Mouse (Mus musculus): ENCODE data around the gene Galr3. TPM values are rescaled to one million over a fixed set of nuclear protein-coding genes. Genes with fewer than 3 reads are reported as not detected.
"Not testable (repeated sequence)": the region's sequence is repeated elsewhere in the genome, so short reads cannot be mapped to it uniquely, and the experiment has no call there.

The Galr3 gene
- polyA plus RNA-seq, 1 experiment from 2014 or later, result not detected

DNA sequence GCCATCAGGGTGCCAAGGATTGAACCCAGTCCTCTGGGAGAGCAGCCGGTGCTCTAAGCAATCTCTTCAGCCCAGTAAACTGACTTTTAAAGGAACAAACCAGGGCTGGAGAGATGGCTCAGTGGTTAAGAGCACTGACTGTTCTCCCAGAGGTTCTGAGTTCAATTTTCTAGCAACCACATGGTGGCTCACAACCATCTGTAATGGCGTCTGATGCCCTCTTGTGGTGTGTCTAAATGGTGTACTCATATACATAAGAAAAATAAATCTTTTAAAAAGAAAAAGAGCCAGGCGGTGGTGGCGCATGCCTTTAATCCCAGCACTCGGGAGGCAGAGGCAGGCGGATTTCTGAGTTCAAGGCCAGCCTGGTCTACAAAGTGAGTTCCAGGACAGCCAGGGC lies 33.8 kb upstream of the Galr3 start:
- not testable (repeated sequence) for H3K27me3 ChIP-seq (ENCODE audit: insufficient read depth, poor library complexity, severe bottlenecking); DNase-seq (ENCODE audit: low spot score); H3K27ac ChIP-seq; H3K4me3 ChIP-seq; H3K9me3 ChIP-seq
- Histone ChIP-seq H3K36me3 (peaks cover 50% of the 10 kb centered on the region), H3K4me1 (replicated peaks) (peaks cover 32% of the 10 kb centered on the region)
- 89% methylated on average over 6 of the region's 6 CpGs for whole genome bisulfite sequencing

DNA sequence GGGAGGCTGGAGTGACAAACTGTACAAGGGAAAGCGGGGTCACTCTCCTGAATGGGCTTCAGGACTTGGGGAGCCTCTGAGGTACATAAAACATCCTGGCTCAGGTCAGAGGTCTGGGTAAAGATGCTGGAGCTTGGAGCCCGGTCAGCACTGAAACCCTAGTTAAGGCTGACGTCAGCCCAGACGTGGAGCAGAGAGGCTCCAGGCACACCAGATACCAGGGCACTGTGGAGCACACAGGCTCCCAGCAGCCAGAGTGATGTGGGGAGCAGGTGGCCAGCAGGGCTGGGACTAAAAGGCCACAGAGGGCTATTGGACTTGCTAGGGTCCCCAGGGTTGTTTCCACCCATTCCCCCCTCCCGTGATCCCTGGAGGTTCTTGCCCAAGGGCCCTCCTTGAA lies 32.0 kb upstream of the Galr3 start:
- peaks cover 31% of the 10 kb centered on the region for H3K36me3 ChIP-seq
- WGBS, result 74% methylated on average over 5 of the region's 5 CpGs
- no peaks in the 10 kb centered on the region for H3K9me3 ChIP-seq
- DNase-seq (ENCODE audit: low spot score), result peak; percentile 15
- no peak overlapping the region for H3K4me3 ChIP-seq
- H3K4me1 ChIP-seq (replicated peaks), result peaks cover 49% of the 10 kb centered on the region
- H3K27ac ChIP-seq, result peak overlapping the region; percentile 70
- H3K27me3 ChIP-seq (ENCODE audit: insufficient read depth, poor library complexity, severe bottlenecking), result no peaks in the 10 kb centered on the region

DNA sequence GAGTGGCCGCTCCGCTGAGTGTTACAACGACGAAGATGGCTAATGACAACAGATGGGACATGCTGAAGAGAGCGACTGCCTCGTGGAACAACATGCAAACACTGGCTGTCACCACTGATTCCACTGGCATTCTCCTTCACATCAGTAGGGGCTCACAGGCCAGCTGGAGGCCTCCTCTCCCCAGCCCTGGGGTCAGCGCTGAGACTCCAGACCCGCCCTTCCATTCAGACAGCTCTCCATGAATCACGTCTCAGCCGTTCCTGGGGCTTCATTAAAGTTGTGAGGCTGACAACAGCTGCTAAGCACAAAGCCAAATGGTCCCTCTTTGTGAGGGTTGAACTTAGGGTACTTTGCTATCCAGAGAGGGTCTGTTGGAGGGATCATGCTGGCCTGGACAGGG lies 30.1 kb upstream of the Galr3 start:
- 45% methylated on average over 10 of the region's 10 CpGs for WGBS
- Histone ChIP-seq H3K9me3 (no peaks in the 10 kb centered on the region), H3K27ac (peak overlapping the region; percentile 77), H3K27me3 (ENCODE audit: insufficient read depth, poor library complexity, severe bottlenecking) (no peaks in the 10 kb centered on the region), H3K4me1 (replicated peaks) (peaks cover 49% of the 10 kb centered on the region), H3K36me3 (peaks cover 13% of the 10 kb centered on the region), H3K4me3 (no peak overlapping the region)
- DNase-seq (ENCODE audit: low spot score), result peak; percentile 53

DNA sequence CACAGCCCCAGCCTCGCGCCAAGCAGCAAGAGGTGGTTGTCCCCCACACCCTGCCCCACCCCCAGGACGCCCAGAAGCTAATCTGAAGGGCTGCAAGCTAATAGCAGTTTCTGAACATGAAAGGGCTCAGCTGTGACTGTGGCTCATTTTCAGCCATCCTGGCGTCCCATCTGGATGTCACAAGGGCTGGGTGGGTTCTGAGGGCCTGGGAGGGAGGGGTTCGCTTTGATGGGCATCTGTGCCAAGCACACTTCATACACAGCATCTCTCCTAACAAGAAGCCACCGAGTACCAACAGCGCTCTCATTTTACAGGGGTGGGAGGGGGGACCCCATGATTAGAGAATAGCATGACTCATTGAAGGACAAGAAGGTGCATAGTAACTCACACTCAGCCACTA lies 28.3 kb upstream of the Galr3 start:
- H3K4me1 ChIP-seq (replicated peaks), result peaks cover 49% of the 10 kb centered on the region
- WGBS, result 70% methylated on average over 7 of the region's 7 CpGs
- peak overlapping the region; percentile 30 for H3K27ac ChIP-seq
- H3K4me3 ChIP-seq, result no peak overlapping the region
- H3K9me3 ChIP-seq, result no peaks in the 10 kb centered on the region
- H3K36me3 ChIP-seq, result peaks cover 4% of the 10 kb centered on the region; the same call in 1 of the 2 replicates
- no peaks in the 10 kb centered on the region for H3K27me3 ChIP-seq (ENCODE audit: insufficient read depth, poor library complexity, severe bottlenecking)
- peak; percentile 20 for DNase-seq (ENCODE audit: low spot score)

DNA sequence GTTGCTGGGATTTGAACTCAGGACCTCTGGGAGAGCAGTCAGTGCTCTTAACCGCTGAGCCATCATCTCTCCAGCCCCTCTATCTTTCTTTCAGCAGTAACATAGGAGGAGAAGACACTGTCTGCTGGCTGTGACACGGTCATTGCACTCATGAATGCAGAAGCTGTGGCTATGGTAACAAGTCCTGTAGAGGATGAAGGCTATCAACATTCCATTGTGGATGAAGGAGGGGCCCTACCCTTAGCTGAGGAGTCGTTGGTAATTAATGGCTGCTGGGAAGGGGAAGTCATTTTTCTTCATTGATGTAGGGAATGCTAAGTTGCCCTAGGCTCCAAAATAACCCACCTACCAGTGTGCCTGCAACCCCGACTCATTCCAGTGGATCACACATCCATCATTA lies 23.5 kb upstream of the Galr3 start:
- Histone ChIP-seq H3K36me3 (no peaks in the 10 kb centered on the region), H3K4me3 (no peak overlapping the region), H3K9me3 (no peaks in the 10 kb centered on the region), H3K4me1 (replicated peaks) (peaks cover 28% of the 10 kb centered on the region), H3K27ac (no peak overlapping the region), H3K27me3 (ENCODE audit: insufficient read depth, poor library complexity, severe bottlenecking) (no peaks in the 10 kb centered on the region)
- WGBS, result 53% methylated on average over 4 of the region's 4 CpGs
- no peak for DNase-seq (ENCODE audit: low spot score)

DNA sequence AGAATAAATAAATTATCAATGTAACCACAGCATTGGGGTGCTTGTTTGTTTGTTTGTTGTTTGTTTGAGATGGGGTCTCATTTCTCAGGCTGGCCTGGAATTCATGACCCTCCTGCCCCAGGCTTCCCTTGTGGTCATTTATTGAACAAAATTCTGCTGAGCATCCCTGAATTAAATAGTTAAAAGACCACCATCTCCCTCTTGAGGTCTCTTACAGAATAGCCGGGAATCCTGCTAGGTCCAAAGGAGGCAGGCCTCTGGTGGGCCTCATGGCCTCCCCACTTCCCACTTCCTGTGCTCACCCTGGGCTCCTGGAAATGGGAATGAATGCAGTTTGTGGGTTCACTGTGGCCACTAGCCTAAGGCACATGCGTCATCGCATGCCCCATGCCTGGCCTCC lies 22.8 kb upstream of the Galr3 start:
- H3K27ac ChIP-seq, result no peak overlapping the region; the same call in 1 of the 2 replicates
- no peak for DNase-seq (ENCODE audit: low spot score)
- WGBS, result 60% methylated on average over 3 of the region's 3 CpGs

DNA sequence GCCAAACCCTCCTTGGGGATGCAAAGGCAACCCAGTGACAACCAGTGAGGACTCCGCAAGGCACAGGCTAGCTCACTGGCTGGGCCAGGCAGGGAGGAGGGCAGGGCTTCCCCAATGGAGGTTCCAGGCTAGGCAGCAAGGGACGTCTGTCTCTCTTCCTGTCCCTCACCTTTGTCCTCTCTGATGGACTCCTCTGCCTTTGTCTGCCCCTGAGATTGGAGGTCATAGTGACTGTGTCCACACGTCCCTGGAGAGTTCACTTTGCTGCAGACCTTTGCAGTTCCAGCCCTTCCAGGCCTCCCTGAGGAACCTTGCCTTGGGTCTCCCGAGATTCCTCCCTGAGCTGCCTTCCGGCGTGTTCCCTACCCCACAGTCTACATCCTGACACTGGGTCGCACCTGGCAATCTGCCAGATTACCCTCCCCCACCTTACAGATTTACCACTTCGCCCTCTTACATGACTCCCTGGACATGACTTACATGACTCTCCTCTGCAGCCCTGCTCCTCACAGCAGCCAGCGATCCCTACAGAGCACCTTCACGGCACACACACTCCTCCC lies 18.9 kb upstream of the Galr3 start:
- Histone ChIP-seq H3K9me3 (no peaks in the 10 kb centered on the region), H3K36me3 (no peaks in the 10 kb centered on the region), H3K27ac (no peak overlapping the region; the same call in 1 of the 2 replicates), H3K4me1 (replicated peaks) (peaks cover 42% of the 10 kb centered on the region), H3K4me3 (no peak overlapping the region), H3K27me3 (ENCODE audit: insufficient read depth, poor library complexity, severe bottlenecking) (peaks cover 30% of the 10 kb centered on the region)
- 72% methylated on average over 10 of the region's 10 CpGs for WGBS
- DNase-seq (ENCODE audit: low spot score), result no peak

More for the DNA sequence above, 22.8 kb upstream of the Galr3 start:
- no peaks in the 10 kb centered on the region for H3K36me3 ChIP-seq
- peaks cover 23% of the 10 kb centered on the region; the same call in 1 of the 2 replicates for H3K4me1 ChIP-seq (replicated peaks)
- no peak overlapping the region for H3K4me3 ChIP-seq
- H3K27me3 ChIP-seq (ENCODE audit: insufficient read depth, poor library complexity, severe bottlenecking), result peaks cover 2% of the 10 kb centered on the region
- H3K9me3 ChIP-seq, result no peaks in the 10 kb centered on the region

DNA sequence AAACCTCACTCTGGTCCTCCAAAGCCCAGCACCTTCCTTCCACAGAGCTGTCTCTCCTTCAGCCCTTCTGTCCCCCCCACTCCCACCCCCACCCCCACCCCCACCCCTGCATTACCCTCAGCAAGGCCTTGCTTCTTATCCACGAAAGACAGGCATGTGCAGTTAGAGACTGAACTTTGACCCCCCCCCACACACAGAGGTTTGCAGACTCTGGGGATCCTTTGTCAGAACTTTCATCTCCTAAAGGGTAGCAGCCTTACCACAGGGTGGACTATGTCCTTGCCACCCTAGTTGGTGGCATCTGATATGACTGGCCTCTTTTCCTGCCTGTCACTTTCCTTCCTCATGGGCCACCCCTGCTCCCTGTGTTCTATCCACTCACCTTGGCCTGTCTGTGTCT lies 18.3 kb upstream of the Galr3 start:
- WGBS, result 63% methylated on average over 1 of the region's 1 CpGs
- Histone ChIP-seq H3K27ac (no peak overlapping the region), H3K27me3 (ENCODE audit: insufficient read depth, poor library complexity, severe bottlenecking) (peaks cover 30% of the 10 kb centered on the region), H3K9me3 (no peaks in the 10 kb centered on the region), H3K36me3 (no peaks in the 10 kb centered on the region), H3K4me1 (replicated peaks) (peaks cover 48% of the 10 kb centered on the region), H3K4me3 (no peak overlapping the region)
- DNase-seq (ENCODE audit: low spot score), result no peak

DNA sequence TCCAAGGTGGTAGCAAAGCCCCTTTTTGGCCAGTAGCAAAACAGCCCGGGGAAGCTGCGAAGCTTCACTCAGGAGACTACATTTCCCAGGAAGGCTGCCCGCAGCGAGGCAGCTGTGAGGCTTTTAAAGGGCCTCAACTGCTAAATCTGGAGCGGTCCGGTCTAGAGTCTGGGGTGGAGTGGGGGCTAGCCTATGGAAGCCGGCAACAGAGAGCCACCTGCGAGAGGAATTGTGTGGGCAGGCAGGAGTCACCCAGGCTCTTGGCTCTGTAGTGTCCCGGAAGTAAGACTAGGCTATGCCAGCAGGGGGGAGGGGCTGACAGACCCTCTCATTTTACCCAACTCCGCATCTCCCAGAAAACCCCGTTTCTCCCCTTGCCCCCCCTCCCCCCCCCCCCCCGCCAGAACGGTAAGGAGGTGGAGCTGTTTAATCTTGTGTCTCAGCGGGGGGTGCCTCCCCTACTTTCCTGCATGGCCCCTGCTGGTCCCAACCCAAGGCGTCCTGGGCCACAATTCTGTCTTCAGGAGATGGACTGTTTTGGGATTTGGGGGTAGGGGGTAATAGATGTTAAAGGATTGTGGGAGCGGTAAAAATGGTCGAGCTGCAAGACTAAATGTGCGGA lies 15.9 kb upstream of the Galr3 start:
- peak overlapping the region; percentile 28 for H3K4me3 ChIP-seq
- H3K9me3 ChIP-seq, result no peaks in the 10 kb centered on the region
- 8% methylated on average over 17 of the region's 18 CpGs for WGBS
- H3K36me3 ChIP-seq, result no peaks in the 10 kb centered on the region
- peak; percentile 33 for DNase-seq (ENCODE audit: low spot score)
- H3K27ac ChIP-seq, result peak overlapping the region; percentile 37
- H3K4me1 ChIP-seq (replicated peaks), result peaks cover 63% of the 10 kb centered on the region
- peaks cover 30% of the 10 kb centered on the region for H3K27me3 ChIP-seq (ENCODE audit: insufficient read depth, poor library complexity, severe bottlenecking)

DNA sequence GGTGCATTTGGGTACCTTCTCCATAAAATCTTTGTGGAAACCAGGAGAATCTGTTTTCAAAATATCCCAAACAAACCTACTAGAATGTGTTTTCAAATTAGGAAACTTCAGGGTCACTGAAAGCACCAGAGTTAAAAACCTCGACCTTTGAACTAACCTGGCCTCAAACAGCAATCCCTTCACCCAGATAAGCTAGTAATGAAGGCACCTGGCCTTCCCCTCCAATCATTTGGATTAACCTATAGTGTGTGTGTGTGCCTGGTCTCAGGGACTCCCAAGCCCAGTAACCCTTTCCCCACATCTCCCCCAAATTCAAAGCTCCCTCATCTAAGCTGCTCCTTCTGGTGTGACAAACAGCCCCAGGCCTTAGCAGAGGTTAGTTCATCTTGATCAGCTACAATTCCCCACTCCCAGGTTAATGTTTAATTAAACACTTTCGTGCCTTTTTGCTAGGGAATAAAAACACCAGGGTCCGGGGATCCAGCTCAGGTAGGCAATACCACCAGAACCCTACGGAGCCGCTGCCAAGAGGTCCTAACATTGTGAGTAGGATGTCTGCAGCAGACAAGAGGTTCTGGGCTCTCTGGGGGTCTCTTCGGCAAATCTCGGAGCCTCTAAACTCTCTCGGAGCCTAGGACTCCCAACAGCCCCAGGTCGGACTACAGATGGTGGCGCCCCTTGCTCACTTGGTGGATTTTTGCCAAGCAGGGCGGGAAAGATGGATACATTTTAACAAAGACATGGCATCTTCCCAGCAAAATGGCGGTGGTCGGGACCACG lies 15.0 kb upstream of the Galr3 start:
- Histone ChIP-seq H3K27ac (peak overlapping the region; percentile 100), H3K4me3 (peak overlapping the region; percentile 74), H3K36me3 (no peaks in the 10 kb centered on the region), H3K27me3 (ENCODE audit: insufficient read depth, poor library complexity, severe bottlenecking) (peaks cover 30% of the 10 kb centered on the region), H3K4me1 (replicated peaks) (peaks cover 72% of the 10 kb centered on the region), H3K9me3 (no peaks in the 10 kb centered on the region)
- WGBS, result 52% methylated on average over 14 of the region's 14 CpGs
- DNase-seq (ENCODE audit: low spot score), result no peak

DNA sequence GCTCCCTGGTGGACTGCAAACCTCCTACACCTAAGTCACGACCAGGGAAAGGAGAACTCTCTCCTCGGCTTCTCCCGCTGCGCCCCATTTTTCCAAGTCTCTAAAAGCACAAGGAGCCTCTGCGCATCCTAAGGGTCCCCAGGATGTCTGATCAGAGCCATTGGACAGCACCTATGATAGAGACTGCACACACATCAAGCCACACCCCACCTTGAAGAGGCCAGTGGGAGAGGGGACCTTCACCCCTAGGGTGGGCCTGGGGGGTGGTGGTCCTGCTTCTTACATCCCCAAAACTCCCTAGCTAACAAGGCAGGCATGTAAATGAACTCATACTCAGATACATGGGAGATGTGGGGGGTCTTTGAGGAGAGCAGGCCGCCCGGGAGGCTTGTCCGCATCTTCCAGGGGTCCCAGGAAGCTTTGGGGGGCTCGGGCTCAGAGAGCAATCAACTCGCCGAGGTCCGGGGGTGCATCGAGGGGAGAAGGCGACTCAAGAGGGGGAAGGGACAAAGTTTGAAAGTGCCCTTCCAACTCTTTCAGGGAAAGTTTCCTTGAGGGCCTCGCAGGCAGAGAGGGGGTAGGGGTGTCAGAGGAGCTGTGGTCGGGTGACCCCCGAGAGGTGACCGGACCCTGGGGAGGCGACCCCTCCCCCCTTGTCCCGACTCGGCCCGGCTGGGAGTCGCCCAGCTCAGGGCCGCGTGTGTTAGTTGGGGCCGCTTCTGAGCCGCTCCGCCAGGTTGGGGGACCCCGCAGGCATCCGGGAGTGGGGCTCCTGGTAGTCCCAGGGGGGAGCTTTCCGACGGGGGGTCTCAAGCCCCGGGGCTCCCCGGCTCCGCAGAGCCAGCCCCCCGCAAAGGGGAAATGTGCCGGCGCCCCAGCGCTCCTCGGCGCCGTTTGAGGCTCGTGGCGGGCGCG lies 14.1 kb upstream of the Galr3 start:
- Histone ChIP-seq H3K9me3 (no peaks in the 10 kb centered on the region), H3K36me3 (no peaks in the 10 kb centered on the region), H3K27ac (peak overlapping the region; percentile 100), H3K4me1 (replicated peaks) (peaks cover 75% of the 10 kb centered on the region), H3K4me3 (peak overlapping the region; percentile 74), H3K27me3 (ENCODE audit: insufficient read depth, poor library complexity, severe bottlenecking) (peaks cover 30% of the 10 kb centered on the region)
- DNase-seq (ENCODE audit: low spot score), result peak; percentile 49
- whole genome bisulfite sequencing, result 6% methylated on average over 46 of the region's 46 CpGs

DNA sequence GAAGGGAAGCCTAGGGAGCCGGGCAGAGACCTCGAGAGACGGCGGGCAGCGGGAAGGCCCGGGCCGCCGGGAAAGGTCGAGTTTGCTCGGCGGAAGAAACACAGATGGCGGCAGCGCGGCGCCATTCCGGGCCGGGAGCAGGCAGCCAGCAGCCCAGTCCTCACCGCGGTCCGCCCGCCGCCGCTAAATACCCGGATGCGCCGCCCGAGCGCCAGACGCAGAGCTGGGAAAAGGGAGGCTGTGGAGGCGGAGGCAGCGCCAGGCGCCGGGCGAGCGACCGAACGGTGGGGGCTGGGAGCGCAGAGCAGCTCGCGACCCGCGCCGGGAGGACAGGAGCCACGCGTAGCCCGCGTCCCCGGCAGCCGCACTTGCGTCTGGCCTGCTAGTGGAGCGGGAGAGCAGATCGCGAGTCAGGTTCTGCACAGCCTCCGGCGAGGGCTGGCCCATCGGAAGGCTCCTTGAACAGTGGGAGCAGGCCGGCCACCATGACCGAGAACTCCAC lies 13.4 kb upstream of the Galr3 start, which contains the start of gene H1f0:
Gene H1f0 (plus strand): TSS at position 214 of the 502 bp plus-strand sequence.
- peaks cover 30% of the 10 kb centered on the region for H3K27me3 ChIP-seq (ENCODE audit: insufficient read depth, poor library complexity, severe bottlenecking)
- peak within 1 kb of the TSS; percentile 100 for H3K27ac ChIP-seq
- DNase-seq (ENCODE audit: low spot score), result peak; percentile 96
- peaks cover 68% of the 10 kb centered on the region for H3K4me1 ChIP-seq (replicated peaks)
- no peaks in the 10 kb centered on the region for H3K36me3 ChIP-seq
- WGBS, result under 1% methylated on average over 58 of the region's 58 CpGs
- no peaks in the 10 kb centered on the region for H3K9me3 ChIP-seq
- H3K4me3 ChIP-seq, result peak within 1 kb of the TSS; percentile 74
